ENCODE assay signal across 7 mouse cellular contexts in the genomic region with DNA sequence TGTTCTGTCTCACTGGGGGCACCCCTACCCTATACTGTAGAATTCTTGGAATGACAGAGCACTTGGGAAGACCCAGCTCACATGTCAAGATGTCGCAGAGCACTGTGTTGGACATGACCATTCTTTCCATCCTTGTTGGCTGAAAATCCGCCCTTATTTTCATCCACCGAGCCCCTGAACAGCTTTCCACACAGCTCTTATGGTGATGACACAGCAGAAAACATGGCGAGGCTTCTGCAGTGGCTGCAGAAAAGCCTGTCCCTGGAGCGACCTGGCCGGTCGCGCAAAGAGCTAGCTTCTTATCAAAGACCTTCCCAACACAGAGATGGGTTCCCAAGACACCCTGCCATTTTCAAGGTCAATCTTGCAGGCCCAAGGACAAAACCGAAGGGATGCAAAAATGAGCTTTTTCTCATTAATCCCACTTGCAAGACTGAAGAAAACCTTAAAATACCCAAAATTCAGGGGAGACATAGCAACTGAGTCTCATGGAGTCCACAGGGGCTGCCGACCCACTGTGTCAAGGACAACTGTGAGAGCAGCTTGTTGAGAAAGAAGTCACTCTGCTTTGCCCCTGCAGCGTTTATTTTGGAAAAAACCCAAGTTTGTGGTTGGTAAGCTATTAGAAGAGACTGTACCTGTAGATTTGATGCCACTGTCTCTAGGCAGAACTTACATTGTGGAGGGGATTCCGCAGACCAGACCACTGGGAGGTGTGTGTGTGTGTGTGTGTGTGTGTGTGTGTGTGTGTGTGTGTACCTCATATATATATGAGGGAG. TPM values are rescaled to one million over a fixed set of nuclear protein-coding genes. Genes with fewer than 3 reads are reported as not detected.
DNase-seq lines count a peak whose midpoint lies in the region; ATAC-seq and TF ChIP-seq lines count a peak whose summit lies in the region.

No protein-coding gene starts in this region.

- 47% methylated on average over 12 of the region's 12 CpGs for WGBS in lung, embryonic 15.5 days
- 60% methylated on average over 12 of the region's 12 CpGs for WGBS in forebrain, postnatal 0 days
- WGBS in neural tube, embryonic 15.5 days: 56% methylated on average over 12 of the region's 12 CpGs

- no peak for ATAC-seq in lung, embryonic 15.5 days (ENCODE audit: borderline replicate concordance, extremely low read depth, low FRiP score, low TSS enrichment)
- no peak for ATAC-seq in forebrain, postnatal 0 days
- ATAC-seq in neural tube, embryonic 15.5 days (ENCODE audit: low FRiP score): no peak

- H3K27ac ChIP-seq in lung, embryonic 15.5 days: peak overlapping the region; percentile 95; the same call in 1 of the 2 replicates
- peak overlapping the region; percentile 97 for H3K27ac ChIP-seq in forebrain, postnatal 0 days (ENCODE audit: low read depth, low read length)
- peak overlapping the region; percentile 97 for H3K27ac ChIP-seq in neural tube, embryonic 15.5 days (replicated peaks)

- peak overlapping the region; percentile 93 for H3K4me2 ChIP-seq in lung, embryonic 15.5 days
- peak overlapping the region; percentile 71 for H3K4me2 ChIP-seq in forebrain, postnatal 0 days (ENCODE audit: low read depth)
- peak overlapping the region; percentile 67 for H3K4me2 ChIP-seq in neural tube, embryonic 15.5 days

- no peak overlapping the region; the same call in 1 of the 2 replicates for H3K9ac ChIP-seq in lung, embryonic 15.5 days
- H3K9ac ChIP-seq in forebrain, postnatal 0 days: peak overlapping the region; percentile 97
- peak overlapping the region; percentile 74 for H3K9ac ChIP-seq in neural tube, embryonic 15.5 days (replicated peaks)

- no peaks in the 10 kb centered on the region for H3K36me3 ChIP-seq in lung, embryonic 15.5 days
- H3K36me3 ChIP-seq in forebrain, postnatal 0 days (ENCODE audit: insufficient read depth): no peaks in the 10 kb centered on the region
- no peaks in the 10 kb centered on the region for H3K36me3 ChIP-seq in neural tube, embryonic 15.5 days

- no peak for TF ChIP-seq CTCF in forebrain, postnatal 0 days (IDR thresholded peaks at IDR 0.05; ENCODE audit: low read depth)

- DNase-seq in lung, postnatal 10 days: no peak
- no peak for DNase-seq in forebrain, postnatal 0 days
- DNase-seq in kidney, postnatal 25 days: peak; percentile 65 to 71
- no peak for DNase-seq in layer of hippocampus, adult 9-11 months
- no peak for DNase-seq in thymus, postnatal 25 days

- H3K4me3 ChIP-seq in lung, embryonic 15.5 days: peak overlapping the region; percentile 72
- H3K4me3 ChIP-seq in forebrain, postnatal 0 days (ENCODE audit: low read depth, low read length): peak overlapping the region; percentile 81
- peak overlapping the region; percentile 79 for H3K4me3 ChIP-seq in neural tube, embryonic 15.5 days (replicated peaks)

- H3K9me3 ChIP-seq in lung, embryonic 15.5 days: no peaks in the 10 kb centered on the region
- H3K9me3 ChIP-seq in forebrain, postnatal 0 days (ENCODE audit: low read length): no peaks in the 10 kb centered on the region
- H3K9me3 ChIP-seq in neural tube, embryonic 15.5 days (replicated peaks): no peaks in the 10 kb centered on the region

- H3K27me3 ChIP-seq in lung, embryonic 15.5 days: peaks cover 51% of the 10 kb centered on the region
- no peaks in the 10 kb centered on the region for H3K27me3 ChIP-seq in forebrain, postnatal 0 days (ENCODE audit: insufficient read depth, low read length)
- H3K27me3 ChIP-seq in neural tube, embryonic 15.5 days (replicated peaks): no peaks in the 10 kb centered on the region

- H3K4me1 ChIP-seq in lung, embryonic 15.5 days: peaks cover 21% of the 10 kb centered on the region
- H3K4me1 ChIP-seq in forebrain, postnatal 0 days (ENCODE audit: insufficient read depth): peaks cover 15% of the 10 kb centered on the region
- peaks cover 40% of the 10 kb centered on the region for H3K4me1 ChIP-seq in neural tube, embryonic 15.5 days

RNA-seq across cellular contexts. Expression of a gene that starts 1.2 kb away (rescaled TPM):
- polyA plus RNA-seq in lung, embryonic 15.5 days (2015; fragmentation: Nextera tagmentation; extraction: Ambion mirVana): 81.1 and 98.2 TPM in 2 replicates
- 200 and 226 TPM in 2 replicates for total RNA-seq in forebrain, postnatal 0 days (2014; rRNA removed)
- 313 and 432 TPM in 2 replicates for polyA plus RNA-seq in forebrain, postnatal 0 days (2015; fragmentation: Nextera tagmentation; extraction: Ambion mirVana)
- 383 and 428 TPM in 2 replicates for polyA plus RNA-seq in neural tube, embryonic 15.5 days (2015; fragmentation: Nextera tagmentation; extraction: Ambion mirVana)

Comparison
In these comparisons a context has a peak if more than half of its experiments do, and no peak if none do; other contexts are left out.
1. DNase-seq: peak in kidney, postnatal 25 days (2 of 2); none in lung, postnatal 10 days (single experiment), forebrain, postnatal 0 days (single experiment), layer of hippocampus, adult 9-11 months (single experiment) and thymus, postnatal 25 days (single experiment).
2. Peak in every context shown above with its lines, with median percentiles within 50 percentile points of each other: H3K27ac ChIP-seq, H3K4me2 ChIP-seq and H3K4me3 ChIP-seq.